Mouse (Mus musculus) MEL (cell line): ENCODE results near the gene Fam57b. TPM values are rescaled to one million over a fixed set of nuclear protein-coding genes. Genes with fewer than 3 reads are reported as not detected.

Experiments
- DNase-seq: peaks from one replicate; pipeline ENCODE4 v3.0.0; 2011; ENCODE audit warnings: low read depth, low spot score
- H3K27ac ChIP-seq: 2 replicates; pipeline ENCODE4 v1.5.1; 2012; ENCODE audit warnings: low read depth, mild to moderate bottlenecking, control low read depth, low read length, moderate library complexity; ENCODE audit not compliant: control insufficient read depth
- H3K27me3 ChIP-seq, 2 experiments: fragments of 150-350 bp in 1 of 2; sonication (generic) in 1 of 2; 2 replicates each; pipeline ENCODE4 v1.6.1; 2012; ENCODE audit warnings: low read length in 2 of 2, mild to moderate bottlenecking in 2 of 2, improper control_type of control experiment in 1 of 2, moderate library complexity in 1 of 2; ENCODE audit not compliant: insufficient read depth in 2 of 2, control insufficient read depth in 1 of 2
- H3K36me3 ChIP-seq, 2 experiments: 2 replicates each; pipeline ENCODE4 v1.6.1; 2012 to 2014; ENCODE audit warnings: low read length in 2 of 2, improper control_type of control experiment in 1 of 2, inconsistent platforms in 1 of 2, mild to moderate bottlenecking in 1 of 2; ENCODE audit not compliant: insufficient read depth in 2 of 2, control insufficient read depth in 1 of 2
- H3K4me1 ChIP-seq, 2 experiments: fragments of 150-350 bp in 1 of 2; sonication (generic) in 1 of 2; 2 replicates each; pipeline ENCODE4 v1.6.1; 2012; ENCODE audit warnings: low read length in 2 of 2, improper control_type of control experiment in 1 of 2, mild to moderate bottlenecking in 1 of 2; ENCODE audit not compliant: insufficient read depth in 2 of 2, control insufficient read depth in 1 of 2
- H3K4me3 ChIP-seq, 2 experiments: fragments of 150-350 bp in 1 of 2; sonication (generic) in 1 of 2; 2 replicates each; pipeline ENCODE4 v1.5.1; 2012; ENCODE audit warnings: low read depth in 2 of 2, low read length in 2 of 2, mild to moderate bottlenecking in 2 of 2, moderate library complexity in 2 of 2, control low read depth in 1 of 2, improper control_type of control experiment in 1 of 2; ENCODE audit not compliant: control insufficient read depth in 1 of 2, insufficient read depth in 1 of 2
- H3K79me2 ChIP-seq: 2 replicates; pipeline ENCODE4 v1.6.1; 2012; ENCODE audit warnings: mild to moderate bottlenecking, low read length, moderate library complexity; ENCODE audit not compliant: control insufficient read depth, poor library complexity, insufficient read depth
- H3K9ac ChIP-seq: 2 replicates; pipeline ENCODE4 v1.6.1; 2012; ENCODE audit warnings: low read depth, mild to moderate bottlenecking, control low read depth, low read length, moderate library complexity; ENCODE audit not compliant: control insufficient read depth, poor library complexity, severe bottlenecking
- H3K9me3 ChIP-seq: fragments of 150-350 bp; sonication (generic); replicated peaks from 2 replicates; pipeline ENCODE4 v1.6.1; 2012; ENCODE audit warnings: mild to moderate bottlenecking, low read length, improper control_type of control experiment, moderate library complexity; ENCODE audit not compliant: insufficient read depth
- BHLHE40 ChIP-seq: IDR thresholded peaks from 2 replicates; pipeline ENCODE4 v1.6.1; 2012; ENCODE audit warnings: low read depth, mild to moderate bottlenecking, inconsistent platforms, low read length, improper control_type of control experiment, borderline replicate concordance
- CHD1 ChIP-seq: IDR thresholded peaks from 2 replicates; pipeline ENCODE4 v1.6.1; 2012; ENCODE audit warnings: low read depth, mild to moderate bottlenecking, inconsistent platforms, low read length, improper control_type of control experiment
- CTCF ChIP-seq, 3 experiments: IDR thresholded peaks in 2 of 3; conservative IDR thresholded peaks in 1 of 3; 2 replicates each; pipeline ENCODE4 v1.5.1; 2011 to 2012; ENCODE audit warnings: low read length in 3 of 3, low read depth in 2 of 3, mild to moderate bottlenecking in 2 of 3, improper control_type of control experiment in 1 of 3, inconsistent platforms in 1 of 3, mixed read lengths in 1 of 3, moderate library complexity in 1 of 3; ENCODE audit not compliant: control insufficient read depth in 1 of 3, insufficient read depth in 1 of 3, poor library complexity in 1 of 3, severe bottlenecking in 1 of 3
- EP300 ChIP-seq, 2 experiments: IDR thresholded peaks; 2 replicates each; pipeline ENCODE4 v1.6.1; 2011; ENCODE audit warnings: improper control_type of control experiment in 2 of 2, low read length in 2 of 2, low read depth in 1 of 2, mild to moderate bottlenecking in 1 of 2
- GATA1 ChIP-seq: IDR thresholded peaks from 2 replicates; pipeline ENCODE4 v1.6.1; 2011; ENCODE audit warnings: low read depth, low read length, improper control_type of control experiment
- JUND ChIP-seq: IDR thresholded peaks from 2 replicates; pipeline ENCODE4 v1.6.1; 2011; ENCODE audit warnings: low read depth, mild to moderate bottlenecking, improper control_type of control experiment, low read length
- KAT2A ChIP-seq: conservative IDR thresholded peaks from 2 replicates; pipeline ENCODE4 v1.6.1; 2012; ENCODE audit warnings: low read depth, low read length, improper control_type of control experiment, inconsistent platforms
- MAX ChIP-seq: IDR thresholded peaks from 2 replicates; pipeline ENCODE4 v1.6.1; 2011; ENCODE audit warnings: low read length, improper control_type of control experiment
- MEF2A ChIP-seq: IDR thresholded peaks from 2 replicates; pipeline ENCODE4 v1.6.1; 2014; ENCODE audit warnings: low read depth, mild to moderate bottlenecking, inconsistent platforms, low read length, improper control_type of control experiment; ENCODE audit not compliant: poor library complexity, insufficient replicate concordance, severe bottlenecking; ENCODE audit errors: extremely low read depth
- NRF1 ChIP-seq: IDR thresholded peaks from 2 replicates; pipeline ENCODE4 v1.6.1; 2014; ENCODE audit warnings: low read depth, mild to moderate bottlenecking, inconsistent platforms, low read length, improper control_type of control experiment, moderate library complexity; ENCODE audit not compliant: poor library complexity, insufficient read depth, severe bottlenecking
- POLR2A ChIP-seq, 2 experiments: IDR thresholded peaks; 2 replicates each; pipeline ENCODE4 v1.6.1; 2011 to 2012; ENCODE audit warnings: low read length in 2 of 2, mild to moderate bottlenecking in 2 of 2, control low read depth in 1 of 2, improper control_type of control experiment in 1 of 2, low read depth in 1 of 2, moderate library complexity in 1 of 2; ENCODE audit not compliant: control insufficient read depth in 1 of 2, insufficient read depth in 1 of 2, poor library complexity in 1 of 2
- POLR2AphosphoS2 ChIP-seq: IDR thresholded peaks from 2 replicates; pipeline ENCODE4 v1.6.1; 2011; ENCODE audit warnings: low read length, improper control_type of control experiment
- SIN3A ChIP-seq: IDR thresholded peaks from 2 replicates; pipeline ENCODE4 v1.6.1; 2012; ENCODE audit warnings: low read length, improper control_type of control experiment, inconsistent platforms
- SMC3 ChIP-seq: IDR thresholded peaks from 2 replicates; pipeline ENCODE4 v1.6.1; 2011; ENCODE audit warnings: low read depth, low read length, improper control_type of control experiment
- TAL1 ChIP-seq: IDR thresholded peaks from 2 replicates; pipeline ENCODE4 v1.6.1; 2012; ENCODE audit warnings: mild to moderate bottlenecking, inconsistent platforms, low read length, moderate library complexity, mixed read lengths
- TBP ChIP-seq: IDR thresholded peaks from 2 replicates; pipeline ENCODE4 v1.8.0; 2011; ENCODE audit warnings: low read depth, low read length, improper control_type of control experiment
- USF1 ChIP-seq: IDR thresholded peaks from 2 replicates; pipeline ENCODE4 v1.6.1; 2014; ENCODE audit warnings: low read depth, mild to moderate bottlenecking, inconsistent platforms, low read length, improper control_type of control experiment, moderate library complexity
- ZKSCAN1 ChIP-seq: IDR thresholded peaks from 2 replicates; pipeline ENCODE4 v1.6.1; 2012; ENCODE audit warnings: low read depth, mild to moderate bottlenecking, inconsistent platforms, low read length, improper control_type of control experiment, moderate library complexity
- ZMIZ1 ChIP-seq: IDR thresholded peaks from 2 replicates; pipeline ENCODE4 v1.6.1; 2012; ENCODE audit warnings: low read depth, mild to moderate bottlenecking, inconsistent platforms, low read length, improper control_type of control experiment, moderate library complexity
- polyA plus RNA-seq, 2 experiments: library from polyadenylated mRNA; stranded (reverse) in 1 of 2; unstranded in 1 of 2; fragments of >175 nt in 1 of 2; fragments of >200 nt in 1 of 2; gene quantifications; 2 replicates each; pipeline versions ENCODE4 v1.2.1 to v1.2.4; 2012; ENCODE audit warnings: low replicate concordance in 2 of 2, low read depth in 1 of 2; ENCODE audit not compliant: insufficient read length in 2 of 2, insufficient read depth in 1 of 2, missing spikeins in 1 of 2
- total RNA-seq: library from RNA; depleted of rRNA; stranded (reverse); fragments of 300-350 nt; gene quantifications from 2 replicates; pipeline ENCODE4 v1.2.3, GENCODE M21; 2012

The Fam57b gene
- total and polyA plus RNA-seq, 3 experiments: 0.50 to 1.7 TPM; not detected in 1

DNA sequence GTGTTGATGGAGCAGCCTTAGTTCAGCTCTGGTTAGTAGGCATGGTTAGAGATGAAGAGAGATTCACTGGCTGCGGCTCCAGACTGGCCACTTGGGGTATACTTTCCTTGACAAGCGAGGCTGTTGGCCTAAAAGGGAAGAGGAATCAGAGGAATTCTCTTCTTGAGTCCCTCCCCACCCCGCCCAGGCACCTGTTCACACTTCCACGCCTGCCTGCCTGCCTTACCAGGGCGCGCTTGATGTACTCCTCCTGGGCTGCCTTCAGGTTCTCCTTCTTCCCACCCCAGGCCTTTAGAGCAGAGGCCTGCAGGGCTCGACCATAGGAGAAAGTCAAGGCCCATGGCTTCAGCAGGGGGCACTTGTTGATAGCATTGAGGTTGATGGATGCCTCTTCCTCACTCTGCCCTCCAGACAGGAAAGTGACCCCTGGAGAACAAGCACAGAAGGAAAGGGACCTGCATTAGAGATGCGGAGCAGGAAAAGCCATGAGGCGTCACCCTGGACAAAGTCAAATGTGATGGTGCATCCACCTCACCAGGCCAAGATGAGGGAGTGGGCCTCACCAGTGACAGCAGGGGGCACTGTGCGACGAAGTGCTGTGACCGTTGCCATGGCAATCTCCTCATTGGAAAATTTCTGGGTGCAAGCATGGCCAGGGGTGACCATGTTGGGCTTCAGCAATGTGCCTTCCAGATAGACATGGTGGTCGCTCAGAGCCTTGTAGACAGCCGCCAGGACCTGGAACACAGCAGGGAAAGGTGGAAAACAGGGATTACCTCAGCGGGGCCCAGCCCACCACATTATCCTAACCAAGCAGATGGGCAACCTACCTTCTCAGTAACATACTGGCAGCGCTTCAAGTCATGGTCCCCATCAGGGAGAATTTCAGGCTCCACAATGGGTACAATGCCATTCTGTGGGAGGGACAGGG, 1.8 kb upstream of the Fam57b start:
- Histone ChIP-seq H3K27me3 (no peaks in the 10 kb centered on the region), H3K27ac (no peak overlapping the region), H3K4me3 (no peak overlapping the region; a peak in 1 of 4 replicates), H3K4me1 (peaks cover 0 to 26% of the 10 kb centered on the region in 2 experiments; a peak in 3 of 4 replicates), H3K9ac (no peak overlapping the region), H3K36me3 (peaks cover 13 to 29% of the 10 kb centered on the region in 2 experiments), H3K79me2 (peaks cover 48% of the 10 kb centered on the region), H3K9me3 (no peaks in the 10 kb centered on the region)
- DNase-seq: no peak
- TF ChIP-seq SIN3A: peak; percentile 35; the same call in 1 of the 2 replicates
- 0 out of 2 replicates have a peak, but pooled peaks have one; percentile 1 for TF ChIP-seq CHD1
- no peak for TF ChIP-seq BHLHE40
- TF ChIP-seq CTCF (IDR thresholded peaks at IDR 0.05 in 2 of 3, conservative IDR thresholded peaks at IDR 0.05 in 1 of 3; ENCODE audit: control insufficient read depth in 1 of 3, insufficient read depth in 1 of 3, low read depth in 2 of 3, low read length in 3 of 3, poor library complexity in 1 of 3, severe bottlenecking in 1 of 3): peak; percentile 9 to 49 (median 24); a peak in 4 of 6 replicates

DNA sequence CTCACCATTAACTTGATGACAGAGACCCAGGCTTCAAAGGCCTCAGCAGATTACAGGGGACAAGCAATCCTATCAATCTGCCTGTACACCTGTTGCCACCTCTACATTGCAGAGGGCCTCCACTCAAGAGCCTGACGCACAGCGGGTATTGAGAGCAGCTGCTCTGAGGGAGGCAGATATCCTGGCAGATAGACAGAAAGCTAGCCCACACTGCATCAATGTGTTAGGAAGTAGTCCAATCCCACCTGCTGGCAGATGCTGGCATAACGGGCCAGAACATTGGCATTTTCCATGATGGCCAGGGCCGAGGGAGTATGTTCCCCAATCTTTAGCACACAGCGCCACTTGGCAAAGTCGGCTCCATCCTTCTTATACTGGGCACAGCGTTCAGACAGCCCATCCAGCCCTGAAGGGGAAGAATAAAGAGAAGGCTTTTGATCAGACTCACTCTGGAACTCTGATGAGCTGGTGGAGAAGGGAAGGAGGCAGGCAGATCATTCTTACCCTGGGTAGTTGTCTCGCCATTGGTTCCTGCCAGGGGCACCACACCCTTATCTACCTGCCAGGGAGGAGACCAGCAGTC, 1.0 kb upstream of the Fam57b start:
- peaks cover 13 to 32% of the 10 kb centered on the region in 2 experiments for H3K36me3 ChIP-seq

More for the DNA sequence above, 1.0 kb upstream of the Fam57b start:
- H3K27ac ChIP-seq: no peak overlapping the region
- no peaks in the 10 kb centered on the region for H3K27me3 ChIP-seq
- H3K9ac ChIP-seq: peak overlapping the region; percentile 96
- peaks cover 2 to 28% of the 10 kb centered on the region in 2 experiments for H3K4me1 ChIP-seq
- no peak for TF ChIP-seq USF1
- peak; percentile 45; the same call in 1 of the 2 replicates for TF ChIP-seq POLR2AphosphoS2
- peak in 2 of 3 experiments; percentile 19 to 23; a peak in 1 of 6 replicates for TF ChIP-seq CTCF (IDR thresholded peaks at IDR 0.05 in 2 of 3, conservative IDR thresholded peaks at IDR 0.05 in 1 of 3; ENCODE audit: control insufficient read depth in 1 of 3, insufficient read depth in 1 of 3, low read depth in 2 of 3, low read length in 3 of 3, poor library complexity in 1 of 3, severe bottlenecking in 1 of 3)
- TF ChIP-seq ZKSCAN1: no peak
- TF ChIP-seq MAX: no peak
- no peak for TF ChIP-seq NRF1
- TF ChIP-seq POLR2A (IDR thresholded peaks at IDR 0.05; ENCODE audit: control insufficient read depth in 1 of 2, insufficient read depth in 1 of 2, low read depth in 1 of 2, low read length in 2 of 2, poor library complexity in 1 of 2): no peak; a peak in 1 of 4 replicates
- no peak for TF ChIP-seq TAL1
- TF ChIP-seq JUND: no peak
- no peak for TF ChIP-seq EP300 (IDR thresholded peaks at IDR 0.05; ENCODE audit: low read depth in 1 of 2, low read length in 2 of 2)
- TF ChIP-seq GATA1: no peak
- no peak for TF ChIP-seq MEF2A
- no peak for TF ChIP-seq TBP
- TF ChIP-seq SMC3: no peak; the same call in 1 of the 2 replicates
- no peak for TF ChIP-seq KAT2A
- no peak for TF ChIP-seq ZMIZ1
- DNase-seq: peak; percentile 54
- H3K79me2 ChIP-seq: peaks cover 43% of the 10 kb centered on the region
- no peaks in the 10 kb centered on the region for H3K9me3 ChIP-seq
- H3K4me3 ChIP-seq: peak overlapping the region; percentile 87 to 95
